Mouse (Mus musculus) kidney, postnatal 4 days (tissue): ENCODE data around the gene Kif27.
"Not testable (repeated sequence)": the region's sequence is repeated elsewhere in the genome, so short reads cannot be mapped to it uniquely, and the experiment has no call there.

Experiments
- DNase-seq, 2 experiments: peaks; one replicate each; pipeline ENCODE4 v3.0.0; 2021; ENCODE audit warnings: mixed read lengths in 2 of 2

The Kif27 gene

DNA sequence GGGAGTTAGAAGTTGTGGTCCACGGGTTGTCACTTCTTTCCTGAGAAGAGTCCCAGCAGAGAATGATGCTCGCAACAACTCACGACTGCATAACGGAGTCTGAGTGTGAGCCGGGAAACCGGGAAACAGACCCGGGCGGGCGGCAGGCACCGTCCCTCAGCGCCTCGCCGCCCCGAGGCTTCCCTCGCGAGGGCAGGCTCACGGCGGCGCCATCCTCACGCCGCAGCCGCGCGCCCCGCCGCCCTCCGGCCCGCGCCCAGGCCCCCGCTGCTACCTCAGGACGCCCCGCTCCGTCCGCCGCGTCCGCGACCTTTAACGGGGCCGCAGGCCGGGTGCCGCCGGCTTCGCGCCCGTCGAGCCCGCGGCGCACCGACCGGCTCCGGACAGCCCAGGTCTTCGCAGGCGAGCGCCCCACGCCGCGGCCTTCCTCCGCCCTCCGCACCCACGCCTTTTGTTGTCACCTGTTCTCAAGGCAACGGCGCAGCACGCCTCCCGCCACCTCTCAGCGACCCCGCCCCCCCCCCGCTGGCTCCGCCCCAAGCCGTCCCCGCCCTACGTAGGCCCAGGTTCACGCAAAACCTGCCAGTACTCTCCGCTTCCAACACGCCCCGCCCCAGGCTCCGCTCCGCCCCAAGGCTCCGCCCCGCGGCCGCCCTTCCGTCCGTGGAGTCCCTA, at the start of gene Kif27:
Kif27 (minus strand) TSS at position 494 of the 675 bp plus-strand sequence.
- DNase-seq: peak; percentile 89 to 93

DNA sequence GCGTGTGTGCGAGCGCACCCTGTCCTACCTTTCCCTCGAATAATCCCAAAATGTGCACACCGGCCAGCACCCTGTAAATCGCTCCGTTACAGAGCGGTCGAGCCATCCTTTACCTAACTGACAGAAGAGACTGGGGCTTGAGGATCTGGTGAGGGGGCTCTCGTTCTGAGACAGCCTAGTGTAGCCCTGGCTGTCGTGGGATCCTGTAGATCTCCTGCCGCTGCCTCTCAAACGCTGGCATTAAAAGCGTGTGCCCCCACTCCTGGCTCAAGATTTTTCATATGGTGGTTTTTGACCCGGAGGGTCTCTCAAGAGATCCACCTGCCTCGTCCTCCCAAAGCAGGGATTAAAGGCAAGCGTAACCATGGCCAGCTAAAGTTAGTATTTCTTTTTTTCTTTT, 44.3 kb upstream of the Kif27 start, which contains the start of gene Hnrnpk:
Hnrnpk (minus strand) TSS at position 101 of the 400 bp plus-strand sequence.
- not testable (repeated sequence) for DNase-seq

DNA sequence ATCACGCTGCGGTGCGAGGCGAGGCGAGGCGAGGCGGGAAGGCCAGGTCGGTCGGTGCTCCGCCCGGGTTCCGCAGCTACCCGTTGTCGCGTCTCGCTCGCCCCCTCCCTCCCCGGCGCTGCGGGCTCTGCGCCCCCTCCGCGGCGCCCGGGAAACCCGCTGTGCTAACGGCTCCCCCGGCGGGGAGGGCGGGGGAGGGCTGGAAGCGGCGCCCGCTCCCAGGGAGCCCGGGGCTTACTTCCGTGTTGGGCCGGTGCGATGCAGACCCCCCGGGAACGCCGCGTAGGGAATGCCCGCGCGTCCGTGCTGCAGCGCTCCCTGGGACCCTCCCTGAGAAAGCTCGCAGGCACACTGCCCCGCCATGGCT, 43.8 kb upstream of the Kif27 start:
- no peak for DNase-seq

DNA sequence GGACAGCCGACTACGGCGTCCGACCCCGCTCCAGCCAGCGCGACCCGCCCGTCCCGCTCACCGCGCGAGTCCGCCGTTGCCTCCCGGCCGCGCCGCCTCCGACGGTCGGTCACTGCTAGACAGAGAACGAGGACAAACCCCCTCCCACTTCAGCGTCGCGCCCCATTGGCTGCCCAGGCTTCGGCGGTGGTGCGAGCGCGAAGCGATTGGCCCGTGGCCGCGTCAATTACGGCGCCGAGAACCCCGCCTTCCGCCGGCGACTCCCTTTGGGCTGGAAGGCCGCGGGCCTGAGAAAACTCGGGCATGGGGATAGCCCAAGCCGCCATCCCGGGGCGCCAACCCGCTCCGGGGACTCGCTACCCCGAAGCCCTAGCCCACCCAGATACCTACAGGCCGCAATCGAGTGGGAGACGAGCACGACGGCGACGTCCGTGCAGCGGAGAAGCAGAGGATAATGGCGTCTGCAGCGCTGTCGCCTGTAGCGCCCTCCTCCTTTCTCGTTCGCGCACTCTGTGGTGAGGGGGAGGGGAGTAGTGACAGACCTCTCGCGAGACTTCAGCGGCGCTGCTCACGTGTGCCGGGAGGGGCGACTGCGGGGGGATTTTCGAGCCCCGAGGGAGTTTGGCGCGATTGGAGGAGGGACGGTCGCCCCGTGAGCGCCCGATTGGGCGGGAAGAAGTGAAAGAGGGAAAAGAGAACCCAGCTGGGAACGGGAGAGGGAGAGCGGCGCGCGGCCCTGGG, 43.3 kb upstream of the Kif27 start, which contains the start of gene Rmi1:
Rmi1 (plus strand) TSS at position 246 of the 741 bp plus-strand sequence.
- peak; percentile 98 to 99 for DNase-seq

DNA sequence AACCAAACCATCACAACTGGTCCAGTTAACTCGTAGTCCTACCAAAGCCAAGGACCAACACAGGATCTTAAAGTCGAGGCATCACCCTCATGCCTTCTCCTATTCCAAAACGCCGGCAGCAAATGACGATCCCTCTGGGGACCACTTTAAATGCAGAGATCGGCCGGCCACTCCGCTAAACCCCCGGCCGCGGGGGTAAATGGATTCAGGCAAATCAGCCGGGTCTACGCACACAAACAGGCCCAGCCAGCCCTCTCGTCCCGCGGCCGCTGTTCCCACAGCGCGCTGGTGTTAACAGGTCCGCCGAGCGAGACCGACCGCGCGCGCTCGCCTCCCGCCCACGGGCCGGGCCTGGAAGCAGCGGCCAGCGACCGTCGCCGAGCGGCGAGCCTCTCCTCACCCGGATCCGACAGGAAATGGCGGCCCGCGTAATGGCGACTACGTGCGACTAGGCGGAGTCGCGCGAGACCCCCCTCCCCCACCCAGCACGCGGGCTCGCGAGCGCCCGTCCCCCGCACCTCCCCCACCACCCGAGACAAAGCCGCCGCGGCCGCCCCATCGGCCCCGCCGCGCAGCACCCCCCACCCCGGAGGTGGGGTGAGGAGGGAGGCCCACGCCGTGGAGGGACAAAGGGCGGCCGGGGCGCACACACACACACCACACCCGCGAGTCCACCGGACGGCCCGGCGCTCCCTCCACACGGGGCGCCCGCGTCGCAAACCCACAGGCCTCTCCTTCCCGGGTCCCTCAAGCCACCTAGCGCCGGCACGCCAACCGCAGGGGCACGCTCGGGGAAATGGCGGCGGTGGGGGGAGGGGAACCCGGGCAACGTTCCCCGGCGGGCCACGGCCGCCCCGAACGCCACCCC, 42.4 kb upstream of the Kif27 start:
- peak; percentile 87 to 93 for DNase-seq

DNA sequence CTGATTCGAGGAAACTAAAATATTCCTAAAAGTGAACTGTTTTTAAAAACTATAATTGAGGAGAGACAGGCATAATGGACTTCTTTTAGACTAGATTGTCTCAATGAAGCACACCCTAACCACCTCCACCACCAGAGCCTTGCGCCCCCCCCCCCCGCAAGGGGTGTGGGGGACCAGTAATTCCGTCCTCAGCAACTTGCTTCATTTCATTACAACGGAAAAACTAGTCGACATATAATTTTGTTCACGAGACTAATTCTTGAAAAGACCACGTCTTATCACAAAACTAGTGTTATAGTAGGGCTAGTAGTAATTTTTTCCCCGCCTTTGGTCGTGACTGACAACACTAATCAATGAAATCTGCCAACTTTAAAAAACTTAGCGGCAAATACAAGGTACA, 41.7 kb upstream of the Kif27 start:
- DNase-seq: no peak

DNA sequence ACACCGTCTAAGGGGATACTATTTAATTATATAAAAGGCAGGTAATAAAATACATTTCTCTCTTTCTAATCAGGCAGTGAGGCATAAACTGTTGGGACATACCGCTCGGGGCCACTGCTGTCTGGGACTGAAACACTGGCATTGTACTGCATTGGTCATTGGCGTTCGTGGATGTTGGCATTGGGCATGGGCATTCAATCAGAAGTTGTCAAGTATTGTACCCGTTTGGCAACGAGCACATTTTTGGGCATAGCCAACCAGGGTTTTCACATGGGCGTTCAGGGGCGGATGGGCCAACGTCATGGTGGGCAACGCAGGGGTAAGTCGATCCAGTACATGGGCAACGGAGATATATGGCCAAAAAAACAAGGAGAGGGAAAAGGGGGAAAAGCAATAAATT, 38.7 kb upstream of the Kif27 start:
- DNase-seq: no peak

DNA sequence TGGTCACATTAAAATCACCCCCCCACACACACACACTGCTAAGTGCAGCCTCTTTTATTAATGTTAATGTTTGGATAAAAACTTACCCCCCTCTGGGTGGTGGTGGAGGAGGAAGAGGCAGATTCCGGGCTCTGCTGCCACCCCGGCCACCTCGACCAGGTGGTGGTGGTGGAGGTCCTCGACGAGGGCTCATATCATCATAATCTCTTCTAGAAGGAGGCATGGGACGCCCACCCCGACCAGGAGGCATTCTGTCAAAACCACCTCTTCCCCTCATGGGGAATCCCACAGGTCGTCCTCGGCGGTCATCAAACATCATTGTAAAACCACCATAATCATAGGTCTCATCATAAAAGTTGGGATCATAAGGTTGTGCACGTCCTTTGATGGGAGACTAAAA, 35.5 kb upstream of the Kif27 start:
- not testable (repeated sequence) for DNase-seq

DNA sequence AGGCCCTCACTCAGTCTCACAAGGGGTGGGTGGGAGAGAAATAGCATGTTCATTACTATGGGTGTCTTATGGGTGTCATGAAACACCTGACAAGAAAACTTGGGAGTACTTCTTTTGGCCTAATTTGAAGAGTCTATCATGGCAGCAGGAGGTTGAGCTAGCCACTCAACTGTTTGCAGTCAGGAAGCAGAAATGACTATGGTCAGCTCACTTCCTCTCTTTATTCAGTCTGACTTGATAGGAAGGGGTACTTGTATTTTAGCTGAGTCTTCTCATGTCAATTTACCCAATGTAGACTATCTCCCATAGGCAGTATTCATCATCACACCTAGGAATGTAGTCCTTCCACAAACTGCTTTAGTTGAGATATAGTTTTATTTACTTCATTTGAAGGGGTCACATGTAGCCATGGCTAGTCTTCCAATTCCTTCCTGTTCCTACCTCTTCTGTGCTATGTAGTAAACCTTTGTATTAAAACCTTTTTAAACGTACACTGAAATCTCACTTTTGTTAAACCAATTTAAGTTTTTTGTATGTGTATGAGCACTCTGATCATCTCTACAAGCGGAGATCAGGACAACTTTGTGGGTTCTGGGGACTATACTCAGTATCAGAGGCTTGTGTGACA, 30.5 kb upstream of the Kif27 start:
- no peak for DNase-seq

DNA sequence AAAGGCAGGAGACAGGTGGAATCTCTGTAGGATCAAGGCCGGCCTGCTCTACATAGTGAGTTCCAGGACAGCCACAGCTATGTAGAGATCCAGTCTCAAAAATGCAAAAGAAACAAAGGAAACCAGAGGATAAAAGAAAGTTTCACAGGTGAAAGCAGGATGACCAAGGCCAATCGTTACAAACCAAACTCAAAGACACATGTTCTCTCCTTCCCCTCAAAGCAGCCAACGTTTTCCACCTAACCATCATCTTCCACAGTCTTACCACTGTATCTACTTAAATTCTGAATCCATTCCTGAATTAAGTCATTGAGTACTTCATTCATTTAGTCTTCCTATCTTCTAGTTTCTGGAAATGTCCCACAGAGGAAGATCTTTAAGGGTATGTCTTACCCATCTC, 29.5 kb upstream of the Kif27 start:
- DNase-seq: no peak

DNA sequence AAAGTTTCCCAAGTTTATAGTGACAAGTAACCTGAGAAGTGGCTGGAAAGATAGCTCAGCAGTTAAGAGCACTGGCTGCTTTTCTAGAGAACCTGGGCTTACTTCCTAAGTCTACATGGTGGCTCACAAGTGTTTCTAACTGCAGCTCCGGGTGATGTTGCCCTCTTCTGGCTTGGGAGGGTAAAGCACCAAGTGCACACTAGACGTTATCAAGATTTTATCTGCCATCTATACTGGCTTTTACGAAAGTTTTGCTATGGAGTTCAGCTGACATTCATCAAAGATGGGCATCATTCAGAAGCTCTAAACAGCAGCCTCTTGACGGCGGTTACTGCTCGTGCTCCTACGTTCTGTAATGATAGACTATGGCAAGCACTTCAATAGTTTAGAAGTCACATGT, 29.0 kb upstream of the Kif27 start:
- peak; percentile 84 to 88 for DNase-seq

DNA sequence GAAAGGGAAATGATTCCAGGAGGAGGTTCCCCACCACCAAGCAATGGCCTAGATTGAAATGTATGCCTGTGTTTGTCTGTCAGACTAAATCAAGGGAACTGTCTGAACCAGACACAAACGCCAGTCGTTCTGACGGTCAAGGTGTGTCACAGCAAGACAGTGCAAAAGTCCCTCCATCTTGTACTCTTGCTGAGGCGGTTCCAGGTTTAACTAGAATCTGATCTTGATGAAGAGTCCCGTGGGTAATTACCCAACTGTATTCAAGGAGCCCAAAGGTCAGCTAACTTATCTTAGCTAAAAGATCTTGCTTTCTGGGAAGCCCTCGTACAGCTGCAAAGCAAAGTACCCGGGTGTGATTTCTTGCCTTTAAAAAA, 26.6 kb upstream of the Kif27 start:
- DNase-seq: no peak

DNA sequence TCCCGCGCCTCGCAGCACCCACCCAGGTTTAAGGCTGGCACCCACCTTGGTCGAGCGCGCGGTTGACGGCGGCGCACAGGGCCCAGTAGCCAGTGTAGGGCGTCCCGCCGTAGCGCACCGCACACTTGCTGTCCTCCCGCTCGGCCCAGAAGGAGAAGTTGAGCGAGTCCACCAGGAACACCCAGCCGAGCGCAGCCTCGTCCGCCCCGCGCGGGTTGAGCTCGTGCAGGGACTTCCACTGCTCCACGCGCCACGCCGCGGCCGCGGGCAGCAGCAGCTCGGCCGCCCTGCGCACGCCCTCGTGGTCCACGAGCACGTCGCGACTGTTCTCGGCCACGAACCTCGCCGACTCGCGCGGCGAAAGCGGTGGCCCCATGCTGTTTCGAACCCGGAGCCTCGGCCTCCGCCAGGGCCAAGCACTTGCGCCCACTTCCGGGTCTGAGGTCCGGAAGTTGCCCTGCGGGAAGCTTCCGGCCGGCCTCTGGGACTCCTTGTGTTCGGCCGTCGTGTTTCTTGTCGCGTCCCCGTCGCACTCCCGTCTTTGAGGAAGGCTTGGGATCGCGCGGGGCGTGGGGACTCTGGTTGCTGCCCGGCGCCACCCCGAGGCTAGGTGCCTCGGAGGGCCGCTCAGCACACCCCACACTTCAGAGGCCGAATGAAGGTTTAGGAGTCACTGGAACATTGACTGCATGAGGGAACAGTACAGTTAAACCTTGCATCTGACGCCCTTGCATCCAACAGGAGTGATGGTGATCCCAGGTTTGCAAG, 26.0 kb upstream of the Kif27 start, which contains the start of gene 2210016F16Rik:
2210016F16Rik (minus strand) TSS at position 447 of the 768 bp plus-strand sequence.
- DNase-seq: peak; percentile 78 to 85

DNA sequence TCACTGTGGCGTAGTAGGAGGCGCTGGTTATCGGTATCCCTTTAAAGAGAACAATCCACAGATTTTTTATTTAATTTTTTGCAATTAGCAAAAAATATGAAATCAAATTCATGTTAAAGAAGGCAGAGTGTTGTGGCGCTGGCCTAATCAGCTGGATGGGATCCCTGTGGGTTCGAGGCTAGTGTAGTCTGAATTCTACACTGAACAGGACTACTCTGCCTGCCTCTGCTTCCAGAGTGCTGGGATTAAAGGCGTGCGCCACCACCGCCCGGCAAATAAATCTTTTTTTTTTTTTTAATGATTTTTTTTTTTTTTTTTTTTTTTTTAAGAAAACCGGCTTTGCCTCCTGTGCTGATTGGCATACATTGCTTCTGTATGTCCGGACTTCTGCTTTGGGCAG, 25.4 kb upstream of the Kif27 start:
- no peak for DNase-seq

DNA sequence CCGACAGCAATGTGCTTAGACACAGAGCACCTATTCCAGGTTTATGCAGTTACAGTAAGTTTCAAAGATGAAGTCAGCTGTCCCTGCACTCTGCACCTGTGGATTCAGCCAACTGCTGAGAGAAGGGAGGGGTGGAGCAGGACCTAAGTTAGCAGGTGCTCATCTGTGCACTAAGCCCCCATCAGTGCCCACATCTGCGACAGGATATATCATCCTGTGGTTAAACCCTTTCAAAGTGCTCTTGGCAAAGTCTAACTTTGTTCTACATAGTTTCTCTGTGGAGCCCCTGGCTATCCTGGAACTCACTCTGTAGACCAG, 14.2 kb upstream of the Kif27 start:
- no peak for DNase-seq

DNA sequence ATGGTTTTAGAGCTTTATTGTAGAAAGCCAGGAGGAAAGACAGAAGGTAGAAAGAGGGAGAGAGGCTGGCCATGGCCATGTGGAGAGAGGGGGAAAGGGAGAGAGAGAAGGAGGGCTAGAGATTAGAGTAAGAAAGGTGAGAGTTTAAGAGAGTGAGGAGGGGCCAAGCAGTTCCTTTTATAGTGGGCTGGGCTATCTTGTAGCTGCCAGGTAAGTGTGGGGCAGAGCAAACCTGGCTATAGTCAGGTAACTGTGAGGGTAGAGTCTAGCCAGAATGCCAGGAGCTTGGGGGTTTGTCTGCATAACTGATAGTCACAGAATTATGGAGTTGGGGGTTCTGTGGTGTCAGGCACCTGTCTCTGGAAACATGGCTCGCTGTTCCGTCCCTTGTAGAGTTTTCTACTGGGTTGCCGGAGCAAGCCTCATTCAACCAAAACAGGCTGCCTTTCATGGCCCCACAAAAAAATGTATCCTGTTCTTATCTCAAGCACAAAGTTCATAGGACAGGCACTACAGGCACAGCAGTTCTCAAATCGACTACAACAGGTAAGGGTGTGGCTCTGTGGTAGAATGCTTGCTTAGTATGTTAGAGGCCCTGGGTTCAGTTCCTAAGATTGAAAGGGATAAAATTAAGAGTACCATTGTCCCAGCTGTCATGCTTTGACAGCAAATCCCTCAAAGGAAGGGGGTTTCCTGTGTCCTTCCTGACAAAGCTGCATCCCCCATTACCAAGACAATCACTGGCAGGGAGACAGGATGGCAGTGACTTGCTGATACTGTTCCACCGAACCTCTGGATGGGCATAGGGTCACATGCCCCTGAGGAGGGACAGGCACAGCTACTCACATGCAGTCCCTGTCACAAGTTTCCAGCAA, 13.6 kb upstream of the Kif27 start:
- DNase-seq: no peak

DNA sequence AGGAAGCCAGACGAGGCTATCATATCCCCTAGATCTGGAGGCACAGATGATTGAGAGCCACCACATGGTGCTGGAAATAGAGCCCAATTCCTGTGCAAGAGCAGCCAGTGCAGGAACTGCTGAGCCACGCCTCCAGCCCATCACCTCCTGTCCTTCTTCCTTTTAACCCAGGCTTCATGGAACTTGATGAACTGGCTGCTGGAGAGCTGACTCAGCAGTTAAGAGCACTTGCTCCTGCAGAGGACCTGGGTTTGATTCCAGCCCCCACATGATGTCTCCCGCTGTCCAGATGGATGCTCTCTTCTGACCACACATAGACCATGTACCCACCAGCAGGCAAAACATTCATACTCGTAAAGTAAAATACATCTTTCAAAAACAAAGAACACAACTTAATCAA, 9.9 kb upstream of the Kif27 start:
- no peak for DNase-seq

DNA sequence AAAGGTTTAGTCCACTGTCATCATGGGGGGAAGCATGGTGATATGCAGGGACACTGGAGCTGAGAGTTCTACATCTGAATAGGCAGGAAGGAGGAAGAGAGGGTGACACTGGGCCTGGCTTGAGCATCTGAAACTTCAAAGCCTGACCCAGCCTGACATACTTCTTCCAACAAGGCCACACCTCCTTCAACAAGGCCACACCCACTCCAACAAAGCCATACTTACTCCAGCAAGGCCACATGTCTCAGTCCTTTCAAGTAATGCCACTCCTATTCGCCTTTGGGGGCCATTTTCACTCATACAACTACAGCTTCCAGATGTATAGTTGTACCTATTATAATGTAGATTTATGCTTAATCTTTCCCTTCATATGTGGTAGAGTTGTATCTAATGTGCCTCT, 8.7 kb upstream of the Kif27 start:
- no peak for DNase-seq

DNA sequence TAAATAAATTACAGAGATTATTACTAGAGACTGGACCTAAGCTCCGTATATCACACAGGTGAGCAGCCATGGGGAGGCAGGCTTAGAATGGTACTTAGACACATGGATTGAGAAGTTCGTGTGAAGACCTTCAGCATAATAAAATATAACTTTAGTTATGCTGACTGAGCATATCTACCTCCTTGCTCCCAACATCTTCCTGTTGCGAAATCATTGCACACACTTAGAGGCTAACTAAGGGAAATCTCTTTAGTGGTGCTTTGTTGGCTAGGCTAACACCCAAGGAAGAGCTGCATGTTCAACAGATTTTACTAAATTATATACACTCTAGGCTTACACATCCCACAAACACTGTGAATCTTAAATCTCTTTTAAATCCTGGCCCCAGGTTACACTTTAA, 7.5 kb upstream of the Kif27 start:
- DNase-seq: no peak

DNA sequence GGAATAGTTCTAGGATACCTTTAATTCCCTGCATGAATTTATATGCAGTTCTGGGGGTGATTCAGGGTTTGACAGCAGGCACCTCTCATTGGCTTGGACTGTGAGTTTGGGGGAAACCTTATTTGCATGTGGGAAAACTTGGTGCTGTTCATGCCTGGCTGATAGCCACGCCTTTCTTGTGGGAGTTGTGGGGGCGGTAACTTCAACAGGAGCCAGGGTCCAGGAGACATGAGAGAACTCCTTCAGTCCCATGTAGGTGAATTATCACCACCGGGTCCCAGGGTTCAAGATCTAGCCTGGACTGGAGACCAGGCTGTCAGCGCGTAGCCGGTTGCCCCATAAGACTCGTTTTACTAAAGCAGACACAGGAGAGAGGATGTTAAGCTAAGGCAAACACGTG, 6.3 kb upstream of the Kif27 start:
- DNase-seq: peak; percentile 33 to 57
